Mouse (Mus musculus): Measurements from ENCODE around the gene Wdr90.

DNA sequence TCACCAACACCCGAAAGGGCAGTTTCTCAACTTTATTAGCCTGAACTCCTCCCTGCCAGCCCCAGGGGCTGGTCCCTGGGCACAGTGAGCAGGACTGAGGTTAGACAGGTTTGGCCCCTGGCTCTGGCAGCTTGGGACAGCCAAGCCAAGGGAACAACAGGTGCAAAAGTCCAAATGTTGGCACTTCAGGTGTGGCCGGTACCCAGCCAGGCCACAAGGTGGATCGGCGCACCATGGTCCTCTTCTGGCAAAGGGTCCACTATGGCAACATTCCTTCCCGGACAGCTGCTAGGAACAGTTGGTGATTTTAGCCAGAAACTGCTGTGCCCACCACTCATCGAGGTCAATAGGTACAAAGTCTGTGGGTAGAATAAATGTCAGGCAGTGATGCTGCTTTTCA lies 2.4 kb upstream of the Wdr90 start:
- TF ChIP-seq CTCF (IDR thresholded peaks at IDR 0.05; ENCODE audit: borderline replicate concordance, insufficient read depth, low read depth, low read length) (no peak), POLR2A (IDR thresholded peaks at IDR 0.05; ENCODE audit: borderline replicate concordance, insufficient read depth, low read length) (no peak)
